Mouse (Mus musculus) layer of hippocampus, adult 11-12 months (tissue): ENCODE data around the gene Tbrg4.

Experiments used
- DNase-seq: peaks from one replicate; pipeline ENCODE4 v3.0.0; 2022; ENCODE audit warnings: low spot score

The Tbrg4 gene

GRCm38 (mm10) chr11:6590933-6591675 lies 34.8 kb downstream of the Tbrg4 start:
- no peak for DNase-seq

- DNase-seq, result no peak
These were observed 36.0 kb downstream of the Tbrg4 start for GRCm38 (mm10) chr11:6589838-6590237.

- DNase-seq, result no peak
These were observed 37.6 kb downstream of the Tbrg4 start for GRCm38 (mm10) chr11:6588295-6588694.

- no peak for DNase-seq
These were observed 38.5 kb downstream of the Tbrg4 start for GRCm38 (mm10) chr11:6587249-6587940.

- no peak for DNase-seq
These were observed 39.2 kb downstream of the Tbrg4 start for GRCm38 (mm10) chr11:6586660-6587059.

- DNase-seq, result no peak
These were observed 40.1 kb downstream of the Tbrg4 start for GRCm38 (mm10) chr11:6585748-6586147.

GRCm38 (mm10) chr11:6581560-6581959 lies 44.3 kb downstream of the Tbrg4 start:
- DNase-seq, result no peak

GRCm38 (mm10) chr11:6580065-6580750 lies 45.7 kb downstream of the Tbrg4 start:
- no peak for DNase-seq

- no peak for DNase-seq
These were observed 46.5 kb downstream of the Tbrg4 start for GRCm38 (mm10) chr11:6579361-6579760.

GRCm38 (mm10) chr11:6576151-6576550 lies 49.7 kb downstream of the Tbrg4 start:
- no peak for DNase-seq

- no peak for DNase-seq
These were observed 56.5 kb downstream of the Tbrg4 start for GRCm38 (mm10) chr11:6569410-6569777.

- peak; percentile 40 for DNase-seq
These were observed 57.1 kb downstream of the Tbrg4 start for GRCm38 (mm10) chr11:6568584-6569409.

- DNase-seq, result no peak
These were observed 57.9 kb downstream of the Tbrg4 start for GRCm38 (mm10) chr11:6567951-6568350.

- DNase-seq, result no peak
These were observed 59.4 kb downstream of the Tbrg4 start for GRCm38 (mm10) chr11:6566496-6566895.
